Comparison of ENCODE assay signal across 18 mouse cellular contexts in the genomic region with DNA sequence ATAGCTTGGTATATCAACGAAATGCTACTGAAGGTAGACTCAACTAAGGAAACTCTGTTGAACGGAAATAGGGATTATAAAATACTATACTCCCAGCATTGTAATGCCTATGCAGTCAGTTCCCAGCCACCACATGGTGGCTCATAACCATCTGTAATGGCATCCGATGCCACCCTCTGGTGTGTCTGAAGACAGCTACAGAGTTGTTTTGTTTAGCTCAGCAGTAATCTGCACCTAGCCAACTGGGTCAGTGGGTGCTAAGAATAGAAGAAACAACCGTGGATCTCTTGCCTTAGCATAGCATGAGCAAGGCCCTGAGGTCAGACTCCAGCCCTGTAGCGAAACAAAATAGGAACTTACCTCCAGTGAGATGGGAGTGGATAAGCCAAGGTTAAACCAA. TPM values are rescaled to one million over a fixed set of nuclear protein-coding genes. Genes with fewer than 3 reads are reported as not detected.
DNase-seq lines count a peak whose midpoint lies in the region; ATAC-seq and TF ChIP-seq lines count a peak whose summit lies in the region.
"Had no signal": no experiment of that assay in that cellular context is flagged by ENCODE, and none has a peak within 500 bp of the region (broad histone marks: within the 10 kb centered on the region; RNA-seq: fewer than 3 reads in every experiment).

No protein-coding gene starts in this region.

- H3K9me3 ChIP-seq in midbrain, postnatal 0 days (ENCODE audit: low read length) = no peaks in the 10 kb centered on the region
- H3K9me3 ChIP-seq in midbrain, embryonic 11.5 days (ENCODE audit: control insufficient read depth, low read length) = no peaks in the 10 kb centered on the region
- H3K9me3 ChIP-seq in lung, postnatal 0 days (ENCODE audit: low read length) = no peaks in the 10 kb centered on the region
- H3K9me3 ChIP-seq: embryonic facial prominence, embryonic 13.5 days; G1E; intestine, embryonic 15.5 days; kidney, embryonic 15.5 days; midbrain, embryonic 10.5 days had no signal

- peaks cover 2% of the 10 kb centered on the region; the same call in 1 of the 2 replicates for H3K4me1 ChIP-seq in midbrain, postnatal 0 days (ENCODE audit: insufficient read depth, low read length)
- peaks cover 4% of the 10 kb centered on the region; the same call in 1 of the 2 replicates for H3K4me1 ChIP-seq in midbrain, embryonic 11.5 days (ENCODE audit: control insufficient read depth, insufficient read depth, low read length)
- no peaks in the 10 kb centered on the region for H3K4me1 ChIP-seq in lung, postnatal 0 days (ENCODE audit: insufficient read depth, low read depth, low read length)

- H3K4me3 ChIP-seq in midbrain, postnatal 0 days (ENCODE audit: low read depth, low read length) = no peak overlapping the region
- H3K4me3 ChIP-seq in midbrain, embryonic 11.5 days (ENCODE audit: low read depth, low read length) = no peak overlapping the region
- no peak overlapping the region for H3K4me3 ChIP-seq in lung, postnatal 0 days (ENCODE audit: low read depth, low read length)
- H3K4me3 ChIP-seq: embryonic facial prominence, embryonic 13.5 days; intestine, embryonic 15.5 days; kidney, embryonic 15.5 days; midbrain, embryonic 10.5 days had no signal

- peaks cover 6% of the 10 kb centered on the region; the same call in 1 of the 2 replicates for H3K36me3 ChIP-seq in midbrain, postnatal 0 days (ENCODE audit: insufficient read depth, low read length)
- H3K36me3 ChIP-seq in midbrain, embryonic 11.5 days (ENCODE audit: control insufficient read depth, insufficient read depth, low read length) = no peaks in the 10 kb centered on the region
- H3K36me3 ChIP-seq in lung, postnatal 0 days (ENCODE audit: insufficient read depth, low read length) = no peaks in the 10 kb centered on the region

- TF ChIP-seq CTCF in midbrain, postnatal 0 days (IDR thresholded peaks at IDR 0.05) = 0 out of 2 replicates have a peak, but pooled peaks have one; percentile 2
- no peak for TF ChIP-seq CTCF in lung, postnatal 0 days (IDR thresholded peaks at IDR 0.05)

- no peak overlapping the region for H3K9ac ChIP-seq in midbrain, postnatal 0 days (replicated peaks; ENCODE audit: low read length, poor library complexity, severe bottlenecking)
- H3K9ac ChIP-seq in midbrain, embryonic 11.5 days (ENCODE audit: low read length) = no peak overlapping the region
- H3K9ac ChIP-seq in lung, postnatal 0 days (replicated peaks; ENCODE audit: low read depth) = no peak overlapping the region
- H3K9ac ChIP-seq: embryonic facial prominence, embryonic 13.5 days; hindbrain, embryonic 14.5 days; intestine, embryonic 15.5 days; kidney, embryonic 15.5 days had no signal

- no peaks in the 10 kb centered on the region for H3K27me3 ChIP-seq in midbrain, postnatal 0 days (ENCODE audit: insufficient read depth, low read length)
- H3K27me3 ChIP-seq in midbrain, embryonic 11.5 days (ENCODE audit: control insufficient read depth, insufficient read depth, low read length) = no peaks in the 10 kb centered on the region
- H3K27me3 ChIP-seq in lung, postnatal 0 days (replicated peaks; ENCODE audit: insufficient read depth, low read length) = no peaks in the 10 kb centered on the region
- H3K27me3 ChIP-seq: embryonic facial prominence, embryonic 13.5 days; intestine, embryonic 15.5 days; kidney, embryonic 15.5 days had no signal

- no peak overlapping the region for H3K27ac ChIP-seq in midbrain, postnatal 0 days (ENCODE audit: low read depth, low read length)
- H3K27ac ChIP-seq in midbrain, embryonic 11.5 days (ENCODE audit: low read depth, low read length) = no peak overlapping the region
- no peak overlapping the region for H3K27ac ChIP-seq in lung, postnatal 0 days (ENCODE audit: low read length)
- H3K27ac ChIP-seq: embryonic facial prominence, embryonic 13.5 days; hindbrain, embryonic 14.5 days; intestine, embryonic 15.5 days; kidney, embryonic 15.5 days; midbrain, embryonic 10.5 days had no signal

- DNase-seq in heart, adult 11 months = peak; percentile 80
- DNase-seq in heart, postnatal 4 days = no peak
- no peak for DNase-seq in midbrain, postnatal 0 days (ENCODE audit: low spot score)
- no peak for DNase-seq in midbrain, embryonic 11.5 days (ENCODE audit: low spot score, missing footprints)
- peak; percentile 26 to 29 for DNase-seq in cerebellum, postnatal 10 days
- DNase-seq in lung, postnatal 0 days (ENCODE audit: low spot score) = no peak
- DNase-seq in Muller cell, postnatal 12 days (ENCODE audit: inconsistent ontology term) = no peak
- DNase-seq: layer of hippocampus, postnatal 36 days; liver; lung, adult 18-20 months; lung, postnatal 36 days; right cerebral cortex, postnatal 14 days had no signal

- no peak overlapping the region for H3K4me2 ChIP-seq in midbrain, postnatal 0 days (ENCODE audit: low read depth, low read length, poor library complexity, severe bottlenecking)
- H3K4me2 ChIP-seq in midbrain, embryonic 11.5 days = no peak overlapping the region
- H3K4me2 ChIP-seq in lung, postnatal 0 days (replicated peaks; ENCODE audit: low read depth, low read length) = no peak overlapping the region
- H3K4me2 ChIP-seq: embryonic facial prominence, embryonic 13.5 days; hindbrain, embryonic 14.5 days; intestine, embryonic 15.5 days; kidney, embryonic 15.5 days had no signal

- no peak for TF ChIP-seq EP300 in lung, postnatal 0 days (IDR thresholded peaks at IDR 0.05)

- ATAC-seq in midbrain, postnatal 0 days (ENCODE audit: low FRiP score) = no peak
- ATAC-seq in midbrain, embryonic 11.5 days (ENCODE audit: low FRiP score) = no peak
- ATAC-seq in lung, postnatal 0 days = no peak
- ATAC-seq: intestine, embryonic 15.5 days had no signal

- WGBS in midbrain, postnatal 0 days = 80% methylated on average over 5 of the region's 5 CpGs
- 80% methylated on average over 5 of the region's 5 CpGs for WGBS in midbrain, embryonic 11.5 days
- 84% methylated on average over 5 of the region's 5 CpGs for WGBS in lung, postnatal 0 days

RNA-seq across cellular contexts. Expression of gene Dcaf4, which starts 4.1 kb away (rescaled TPM):
- 10 to 100 TPM; 15.9 to 16.6 TPM for total RNA-seq in heart, postnatal 4 days (2021)
- 38.4 and 48.7 TPM in 2 replicates for total RNA-seq in midbrain, postnatal 0 days (2014; rRNA removed)
- polyA plus RNA-seq in midbrain, postnatal 0 days (2015; fragmentation: Nextera tagmentation; extraction: Ambion mirVana) = 40.8 and 41.9 TPM in 2 replicates
- polyA plus RNA-seq in midbrain, embryonic 11.5 days (2014; fragmentation: Nextera tagmentation; extraction: Ambion mirVana) = 21.3 and 23.8 TPM in 2 replicates
- 10.4 and 11.3 TPM in 2 replicates for polyA plus RNA-seq in lung, postnatal 0 days (2015; fragmentation: Nextera tagmentation; extraction: Ambion mirVana)

RNA-seq across cellular contexts. Expression of gene Dpf3, which starts 36.8 kb away (rescaled TPM):
- 10 to 100 TPM; 19.6 to 20.2 TPM for total RNA-seq in heart, postnatal 4 days (2021)
- 31.7 and 35.9 TPM in 2 replicates for total RNA-seq in midbrain, postnatal 0 days (2014; rRNA removed)
- 10.3 and 14.3 TPM in 2 replicates for polyA plus RNA-seq in midbrain, postnatal 0 days (2015; fragmentation: Nextera tagmentation; extraction: Ambion mirVana)
- 11.3 and 13.7 TPM in 2 replicates for polyA plus RNA-seq in midbrain, embryonic 11.5 days (2014; fragmentation: Nextera tagmentation; extraction: Ambion mirVana)
- 1.4 TPM in 2 replicates for polyA plus RNA-seq in lung, postnatal 0 days (2015; fragmentation: Nextera tagmentation; extraction: Ambion mirVana)

Comparison
In these comparisons a context has a peak if more than half of its experiments do, and no peak if none do; other contexts are left out.
1. DNase-seq: peak in heart, adult 11 months (single experiment) and cerebellum, postnatal 10 days (2 of 2); none in heart, postnatal 4 days (single experiment), midbrain, postnatal 0 days (single experiment), midbrain, embryonic 11.5 days (single experiment), lung, postnatal 0 days (single experiment) and Muller cell, postnatal 12 days (single experiment).